Mouse (Mus musculus) urinary bladder, postnatal 14 days (tissue): ENCODE results near the gene Anxa10.

Experiments
- DNase-seq: peaks from one replicate; pipeline ENCODE4 v3.0.0; 2021; ENCODE audit warnings: low spot score

The Anxa10 gene

DNA sequence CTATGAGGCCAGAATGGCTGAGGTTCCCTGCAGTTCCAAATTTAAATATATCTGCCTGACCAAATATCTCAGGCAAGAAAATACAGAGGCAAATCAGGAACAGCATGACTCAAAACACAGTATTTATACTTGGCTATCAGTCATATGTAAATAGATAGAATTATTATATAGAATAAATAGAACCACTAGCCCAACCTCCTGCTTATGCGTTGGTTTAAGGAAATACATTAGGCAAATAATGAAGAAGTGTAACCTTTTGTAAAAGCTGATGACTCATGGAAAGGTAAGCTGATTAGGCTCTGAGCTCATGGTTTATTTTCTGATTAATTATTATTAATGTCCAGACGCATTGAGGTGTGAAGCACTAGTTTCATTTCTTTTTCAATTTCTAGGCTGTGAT is at the start of gene Anxa10:
Anxa10 (minus strand) TSS at position 53 of the 400 bp plus-strand sequence.
- no peak for DNase-seq

DNA sequence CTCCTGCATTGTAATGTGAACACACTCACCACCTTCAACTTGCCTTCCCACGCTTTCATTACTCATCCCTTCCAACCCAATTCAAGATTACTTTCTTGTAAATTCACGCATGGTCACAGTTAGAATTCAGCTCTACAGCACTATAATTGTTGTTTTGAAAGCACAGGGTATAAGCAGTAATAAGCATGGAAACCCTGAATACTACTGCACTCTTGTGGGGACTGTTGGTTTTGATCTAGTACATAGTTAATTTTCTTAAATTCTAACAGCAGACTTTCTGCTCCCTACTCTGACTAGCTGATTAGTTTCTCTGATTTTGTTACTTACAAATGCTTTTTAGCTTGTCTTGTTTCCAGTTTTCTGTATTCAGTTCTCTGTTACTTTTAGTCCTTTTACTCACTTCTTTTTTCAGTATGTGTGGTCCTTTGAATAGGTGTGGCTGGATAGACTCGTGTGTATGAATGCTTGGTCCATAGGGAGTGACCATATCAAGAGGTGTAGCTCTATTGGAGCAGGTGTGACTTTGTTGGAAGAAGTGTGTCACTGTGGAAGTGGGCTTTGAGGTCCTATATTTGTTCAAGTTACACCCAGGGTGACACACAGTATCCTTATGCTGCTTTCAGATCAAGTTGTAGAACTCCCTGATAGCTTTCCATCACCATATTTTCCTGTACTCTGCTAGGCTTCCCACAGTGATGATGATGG is 9.9 kb upstream of the Anxa10 start:
- DNase-seq = no peak

DNA sequence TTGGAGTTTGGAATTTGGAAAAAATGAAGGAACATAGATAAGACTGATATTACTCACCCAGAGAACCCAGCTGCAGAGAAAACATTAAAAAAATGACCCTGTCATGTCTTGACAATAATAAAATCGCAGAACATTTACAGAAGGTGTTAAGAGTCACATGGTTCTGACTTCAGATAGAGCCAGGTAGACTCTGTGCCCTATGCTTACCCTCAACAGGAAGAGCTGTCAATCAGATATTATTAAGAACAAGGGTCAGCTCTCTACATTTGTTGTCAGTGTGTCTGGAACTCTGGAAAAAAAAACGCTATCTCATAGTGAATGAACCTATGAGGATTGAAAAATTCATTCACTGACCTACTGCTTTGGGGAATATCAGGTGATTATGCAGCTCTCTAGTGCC is 25.7 kb downstream of the Anxa10 start:
- no peak for DNase-seq

- DNase-seq = no peak
Observed at GRCm38 (mm10) chr8:62081804-62082203, 41.1 kb downstream of the Anxa10 start.

GRCm38 (mm10) chr8:62080195-62080802 is 42.7 kb downstream of the Anxa10 start:
- no peak for DNase-seq

DNA sequence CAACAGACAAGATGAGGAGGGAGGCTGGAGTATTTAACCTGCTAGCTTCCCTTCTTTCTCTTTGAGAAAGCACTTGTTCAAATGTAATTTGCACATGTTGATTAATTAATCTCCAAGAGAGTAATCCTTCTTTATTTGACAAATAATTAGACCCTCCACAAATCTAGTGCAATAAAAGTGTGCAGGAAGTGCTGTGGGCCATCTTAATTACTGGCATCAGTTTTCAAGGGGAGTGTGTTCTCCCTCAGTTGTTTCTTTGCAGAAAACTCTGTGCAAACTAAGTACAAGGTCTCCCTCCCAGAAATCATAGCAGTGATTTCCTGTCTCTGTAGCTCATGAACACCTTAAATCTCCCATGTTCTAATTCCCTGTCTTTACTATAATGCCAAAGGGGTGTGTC is 54.6 kb downstream of the Anxa10 start:
- DNase-seq = no peak

- no peak for DNase-seq
Observed at GRCm38 (mm10) chr8:62060357-62060756, 62.6 kb downstream of the Anxa10 start.

DNA sequence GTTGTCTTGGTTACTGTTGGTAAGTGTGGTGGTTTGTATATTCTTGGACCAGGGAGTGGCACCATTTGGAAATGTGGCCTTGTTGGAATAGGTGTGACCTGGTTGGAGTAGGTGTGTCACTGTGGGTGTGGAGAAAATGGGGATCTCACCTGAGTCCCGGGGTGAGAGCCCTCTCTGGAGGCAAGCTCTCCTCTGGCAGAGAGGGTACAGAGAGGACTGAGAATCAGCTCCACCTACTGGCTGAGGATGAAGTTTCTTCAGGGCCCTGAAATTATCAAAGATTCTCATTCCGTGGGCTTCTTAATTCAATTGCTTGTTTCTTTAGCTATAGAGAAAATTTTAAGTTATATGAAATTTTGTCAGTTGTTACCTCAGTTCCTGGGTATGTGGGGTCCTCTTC is 76.1 kb downstream of the Anxa10 start:
- no peak for DNase-seq

- no peak for DNase-seq
Observed at GRCm38 (mm10) chr8:62034351-62034750, 88.6 kb downstream of the Anxa10 start.

GRCm38 (mm10) chr8:62014582-62014981 is 108.4 kb downstream of the Anxa10 start:
- DNase-seq = no peak

GRCm38 (mm10) chr8:62014166-62014565 is 108.8 kb downstream of the Anxa10 start:
- DNase-seq = no peak
